Mouse (Mus musculus) intestine, embryonic 16.5 days (tissue): Measurements from ENCODE around the gene 1700025G04Rik. TPM values are rescaled to one million over a fixed set of nuclear protein-coding genes. Genes with fewer than 3 reads are reported as not detected.
"Not testable (repeated sequence)": the region's sequence is repeated elsewhere in the genome, so short reads cannot be mapped to it uniquely, and the experiment has no call there.

Experiments
- ATAC-seq: fragments of 200-750 bp; cut with Nextera tagmentation; 2 replicates; pipeline ENCODE4 v1.8.0; 2017; ENCODE audit warnings: moderate TSS enrichment, moderate library complexity
- H3K27ac ChIP-seq: fragments of 300-500 bp; sonication (generic); 2 replicates; pipeline ENCODE4 v1.5.1; 2014; ENCODE audit warnings: mild to moderate bottlenecking, low read length
- H3K27me3 ChIP-seq: fragments of 300-500 bp; sonication (generic); replicated peaks from 2 replicates; pipeline ENCODE4 v1.6.1; 2014; ENCODE audit warnings: low read length, control low read depth, mixed read lengths; ENCODE audit not compliant: control insufficient read depth, insufficient read depth
- H3K36me3 ChIP-seq: fragments of 300-500 bp; sonication (generic); 2 replicates; pipeline ENCODE4 v1.6.1; 2014; ENCODE audit warnings: low read length, control low read depth; ENCODE audit not compliant: control insufficient read depth, insufficient read depth
- H3K4me1 ChIP-seq: fragments of 300-500 bp; sonication (generic); 2 replicates; pipeline ENCODE4 v1.6.1; 2014; ENCODE audit warnings: low read length, control low read depth, mixed read lengths; ENCODE audit not compliant: control insufficient read depth, insufficient read depth
- H3K4me2 ChIP-seq: fragments of 300-500 bp; sonication (generic); 2 replicates; pipeline ENCODE4 v1.6.1; 2014; ENCODE audit warnings: low read depth, low read length, control low read depth
- H3K4me3 ChIP-seq: fragments of 300-500 bp; sonication (generic); 2 replicates; pipeline ENCODE4 v1.5.1; 2014; ENCODE audit warnings: mild to moderate bottlenecking, low read length
- H3K9ac ChIP-seq: fragments of 300-500 bp; sonication (generic); 2 replicates; pipeline ENCODE4 v1.6.1; 2014; ENCODE audit warnings: low read depth, low read length
- H3K9me3 ChIP-seq: fragments of 300-500 bp; sonication (generic); 2 replicates; pipeline ENCODE4 v1.6.1; 2016; ENCODE audit warnings: low read length, control low read depth; ENCODE audit not compliant: control insufficient read depth
- WGBS: fragments of 180-500 bp; shearing (Covaris S2); extraction: QIAGEN DNeasy Blood & Tissue Kit; methylation state at CpG from one replicate; pipeline ENCODE4 v1.1.7; 2014; 5-methylcytosine and 5-hydroxymethylcytosine counted together
- polyA plus RNA-seq: library from polyadenylated mRNA; unstranded; fragments of >200 nt; fragmentation: Nextera tagmentation; extraction: Ambion mirVana; gene quantifications from 2 replicates; pipeline ENCODE4 v1.2.1, GENCODE M21; 2015

The 1700025G04Rik gene
- polyA plus RNA-seq, 1 experiment from 2014 or later = 18.5 TPM

- Histone ChIP-seq H3K36me3 (no peaks in the 10 kb centered on the region), H3K9ac (no peak overlapping the region), H3K9me3 (no peaks in the 10 kb centered on the region), H3K4me3 (no peak overlapping the region), H3K4me1 (no peaks in the 10 kb centered on the region), H3K27me3 (no peaks in the 10 kb centered on the region), H3K27ac (no peak overlapping the region), H3K4me2 (no peak overlapping the region)
- WGBS = 77% methylated on average over 17 of the region's 17 CpGs
- ATAC-seq = no peak
Measured at GRCm38 (mm10) chr1:151845252-151845832, 244.6 kb downstream of the 1700025G04Rik start.

GRCm38 (mm10) chr1:151840345-151840744 is 249.6 kb downstream of the 1700025G04Rik start:
- ATAC-seq, H3K4me2 ChIP-seq, H3K4me1 ChIP-seq, H3K9ac ChIP-seq, H3K9me3 ChIP-seq, H3K4me3 ChIP-seq, H3K36me3 ChIP-seq, H3K27ac ChIP-seq, H3K27me3 ChIP-seq: not testable (repeated sequence)
- 96% methylated on average over 1 of the region's 1 CpGs for WGBS

GRCm38 (mm10) chr1:151835261-151835660 is 254.7 kb downstream of the 1700025G04Rik start:
- Histone ChIP-seq H3K4me2 (no peak overlapping the region), H3K9me3 (no peaks in the 10 kb centered on the region), H3K27me3 (no peaks in the 10 kb centered on the region), H3K4me3 (no peak overlapping the region), H3K27ac (no peak overlapping the region), H3K9ac (no peak overlapping the region), H3K4me1 (no peaks in the 10 kb centered on the region), H3K36me3 (no peaks in the 10 kb centered on the region)
- ATAC-seq = no peak
- 93% methylated on average over 4 of the region's 4 CpGs for WGBS

- Histone ChIP-seq H3K4me2 (no peak overlapping the region), H3K4me3 (no peak overlapping the region), H3K27ac (no peak overlapping the region), H3K9me3 (no peaks in the 10 kb centered on the region), H3K4me1 (no peaks in the 10 kb centered on the region), H3K36me3 (no peaks in the 10 kb centered on the region), H3K9ac (no peak overlapping the region), H3K27me3 (no peaks in the 10 kb centered on the region)
- no peak for ATAC-seq
- 83% methylated on average over 3 of the region's 3 CpGs for WGBS
Measured at GRCm38 (mm10) chr1:151831791-151832190, 258.1 kb downstream of the 1700025G04Rik start.

DNA sequence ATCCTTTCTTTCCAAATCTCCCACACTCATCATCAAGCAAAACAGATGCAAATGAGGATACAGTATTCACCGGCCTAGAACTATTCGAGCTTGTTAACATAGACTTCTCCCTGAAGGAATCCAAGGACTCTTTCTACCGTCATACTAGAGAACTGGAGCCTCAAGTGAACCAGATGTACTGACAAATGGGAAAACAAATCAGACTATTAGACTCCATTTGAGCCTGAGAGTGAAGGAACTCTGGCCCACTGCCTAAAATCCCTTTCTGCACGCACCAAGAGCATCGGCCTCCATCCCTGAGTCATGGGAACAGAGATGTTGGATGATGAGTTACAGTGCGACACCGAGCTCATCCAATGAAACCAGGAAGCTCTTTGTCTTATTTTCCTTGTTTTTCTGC is 264.9 kb downstream of the 1700025G04Rik start:
- H3K9ac ChIP-seq = no peak overlapping the region
- WGBS = 55% methylated on average over 7 of the region's 7 CpGs
- no peak for ATAC-seq

DNA sequence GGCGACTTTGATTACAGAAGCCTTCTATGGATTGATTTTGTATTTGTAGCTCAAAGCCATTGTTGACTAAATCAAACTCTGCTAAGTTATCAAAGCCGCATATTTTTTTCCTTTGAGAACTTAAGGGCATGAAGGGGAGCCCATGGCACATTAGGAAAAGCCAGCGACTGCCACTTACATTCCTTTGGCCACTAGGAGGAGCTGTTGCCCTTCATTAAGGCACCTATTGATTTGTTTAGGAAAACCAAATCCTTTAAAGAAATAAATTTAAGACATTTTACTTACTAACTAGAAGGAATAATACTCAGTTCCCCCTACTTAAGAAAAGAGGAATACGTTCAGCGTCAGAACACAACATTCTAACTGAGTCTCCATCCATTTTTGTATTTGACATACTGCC is 269.5 kb downstream of the 1700025G04Rik start:
- Histone ChIP-seq H3K4me1 (no peaks in the 10 kb centered on the region), H3K9me3 (no peaks in the 10 kb centered on the region), H3K4me2 (no peak overlapping the region), H3K9ac (no peak overlapping the region), H3K27ac (no peak overlapping the region), H3K4me3 (no peak overlapping the region), H3K36me3 (no peaks in the 10 kb centered on the region), H3K27me3 (no peaks in the 10 kb centered on the region)
- ATAC-seq = no peak
- 25% methylated on average over 5 of the region's 5 CpGs for WGBS

More for the DNA sequence above, 264.9 kb downstream of the 1700025G04Rik start:
- no peaks in the 10 kb centered on the region for H3K36me3 ChIP-seq
- H3K27ac ChIP-seq = no peak overlapping the region
- no peak overlapping the region for H3K4me3 ChIP-seq
- no peaks in the 10 kb centered on the region for H3K27me3 ChIP-seq
- H3K4me2 ChIP-seq = no peak overlapping the region
- no peaks in the 10 kb centered on the region for H3K4me1 ChIP-seq
- H3K9me3 ChIP-seq = no peaks in the 10 kb centered on the region

DNA sequence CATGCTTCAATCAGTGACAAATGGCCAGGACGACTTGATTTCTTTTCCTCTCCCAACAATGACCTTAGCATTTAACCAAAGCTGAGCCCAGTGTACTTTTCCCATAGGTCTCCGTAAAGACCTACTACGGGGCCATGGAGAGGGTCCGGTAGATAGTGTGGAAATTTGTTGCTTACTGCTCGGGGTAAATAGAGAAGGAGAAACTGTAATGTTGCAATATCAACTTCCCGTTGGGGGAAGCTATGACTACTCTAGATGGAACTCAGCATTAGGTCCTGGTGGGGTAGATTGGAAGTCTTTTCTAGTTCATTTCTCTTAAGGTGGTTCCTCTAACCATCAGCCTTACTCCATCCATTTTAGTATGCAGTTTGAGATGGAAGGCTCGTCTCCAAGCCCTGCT is 270.7 kb downstream of the 1700025G04Rik start:
- no peak overlapping the region for H3K9ac ChIP-seq
- whole genome bisulfite sequencing = 86% methylated on average over 7 of the region's 7 CpGs
- H3K27me3 ChIP-seq = no peaks in the 10 kb centered on the region
- H3K4me2 ChIP-seq = no peak overlapping the region
- no peak for ATAC-seq
- H3K27ac ChIP-seq = no peak overlapping the region
- no peak overlapping the region for H3K4me3 ChIP-seq
- no peaks in the 10 kb centered on the region for H3K4me1 ChIP-seq
- H3K9me3 ChIP-seq = no peaks in the 10 kb centered on the region
- no peaks in the 10 kb centered on the region for H3K36me3 ChIP-seq

- Histone ChIP-seq H3K36me3 (peaks cover 9% of the 10 kb centered on the region; the same call in 1 of the 2 replicates), H3K27me3 (no peaks in the 10 kb centered on the region), H3K9ac (no peak overlapping the region), H3K4me1 (no peaks in the 10 kb centered on the region), H3K4me3 (no peak overlapping the region), H3K9me3 (no peaks in the 10 kb centered on the region), H3K27ac (no peak overlapping the region), H3K4me2 (no peak overlapping the region)
- WGBS = 91% methylated on average over 3 of the region's 3 CpGs
- no peak for ATAC-seq
Measured at GRCm38 (mm10) chr1:151816051-151816450, 273.9 kb downstream of the 1700025G04Rik start.

- no peak overlapping the region for H3K9ac ChIP-seq
- 90% methylated on average over 13 of the region's 13 CpGs for WGBS
- peaks cover 15% of the 10 kb centered on the region for H3K36me3 ChIP-seq
- H3K4me2 ChIP-seq = no peak overlapping the region
- H3K9me3 ChIP-seq = no peaks in the 10 kb centered on the region
- ATAC-seq = no peak
- H3K4me1 ChIP-seq = no peaks in the 10 kb centered on the region
- no peaks in the 10 kb centered on the region for H3K27me3 ChIP-seq
- H3K4me3 ChIP-seq = no peak overlapping the region
- no peak overlapping the region for H3K27ac ChIP-seq
Measured at GRCm38 (mm10) chr1:151812004-151812712, 277.8 kb downstream of the 1700025G04Rik start.
